Mouse (Mus musculus): ENCODE data around the gene Crocc.

Gene Crocc

DNA sequence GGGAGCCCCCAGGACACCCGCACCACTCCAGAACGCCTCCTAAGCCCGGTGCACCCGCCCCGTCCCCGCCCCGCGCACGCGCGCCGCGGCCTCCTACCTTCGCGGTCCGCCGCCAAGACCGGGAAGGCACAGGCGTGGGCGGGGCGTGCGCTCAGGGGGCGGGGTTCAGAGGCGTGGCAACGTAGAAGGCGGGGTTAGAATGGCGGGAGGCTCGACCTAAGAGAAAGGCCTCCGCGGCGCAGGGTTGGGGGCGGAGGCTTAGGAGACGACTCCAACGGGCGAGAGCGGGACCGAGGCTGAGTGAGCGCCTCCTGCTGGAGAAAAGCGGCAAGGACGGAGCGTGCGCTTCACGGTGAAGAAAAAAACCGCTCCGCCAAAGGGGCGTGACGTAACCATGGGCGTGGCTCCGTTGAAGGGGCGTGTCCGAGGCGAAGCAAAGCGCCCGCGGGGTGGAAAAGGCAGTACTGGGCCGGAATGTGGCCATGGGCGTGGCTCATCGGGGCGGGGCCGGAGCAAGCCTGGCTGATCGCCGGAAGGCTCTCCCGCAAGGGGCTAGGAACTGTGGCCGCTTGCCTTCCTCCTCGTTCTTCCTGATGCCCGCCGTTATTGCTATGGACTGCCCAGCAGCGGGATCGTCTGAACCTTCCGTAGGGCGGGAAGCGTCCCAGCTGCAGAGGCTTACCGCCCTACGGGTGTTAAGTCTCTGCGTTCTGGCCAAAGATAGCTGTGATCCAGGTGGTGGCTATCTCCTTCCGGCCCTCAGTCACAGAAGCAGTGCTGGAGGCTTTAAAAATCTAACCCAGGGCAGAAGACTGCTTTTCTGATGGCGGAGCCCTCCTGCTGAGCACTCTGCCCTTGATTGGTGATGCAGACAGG is at the start of gene Crocc:
Gene Crocc (minus strand): TSS at position 125 of the 876 bp plus-strand sequence.
- peak; percentile 99 for DNase-seq (ENCODE audit: low spot score)

DNA sequence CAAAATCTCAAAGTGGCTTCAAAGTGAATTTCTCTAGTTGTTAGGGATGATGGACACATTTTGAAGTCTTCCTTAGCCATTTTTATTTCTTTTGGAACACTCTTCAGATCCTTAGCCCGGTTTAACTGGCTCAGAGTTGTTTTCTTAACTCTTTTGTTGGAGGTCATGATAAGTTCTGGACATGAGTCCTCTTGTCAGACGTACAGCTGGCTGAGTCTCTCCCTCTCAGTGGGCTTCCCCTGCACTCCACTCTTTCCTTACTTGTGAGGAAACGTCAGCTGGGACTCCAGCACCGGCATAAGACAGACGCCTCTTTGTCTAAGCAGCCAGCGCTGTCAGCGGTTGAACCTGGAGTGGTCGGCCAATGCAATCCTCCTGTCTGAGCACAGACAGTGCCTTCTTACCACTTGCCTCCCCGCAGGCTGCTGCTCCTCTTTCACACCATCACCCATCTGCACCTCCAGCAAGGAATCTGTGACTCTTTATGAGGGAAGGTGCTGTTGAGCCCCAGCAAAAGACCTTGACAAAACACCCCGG is 47.9 kb upstream of the Crocc start:
- no peak for DNase-seq (ENCODE audit: low spot score)

DNA sequence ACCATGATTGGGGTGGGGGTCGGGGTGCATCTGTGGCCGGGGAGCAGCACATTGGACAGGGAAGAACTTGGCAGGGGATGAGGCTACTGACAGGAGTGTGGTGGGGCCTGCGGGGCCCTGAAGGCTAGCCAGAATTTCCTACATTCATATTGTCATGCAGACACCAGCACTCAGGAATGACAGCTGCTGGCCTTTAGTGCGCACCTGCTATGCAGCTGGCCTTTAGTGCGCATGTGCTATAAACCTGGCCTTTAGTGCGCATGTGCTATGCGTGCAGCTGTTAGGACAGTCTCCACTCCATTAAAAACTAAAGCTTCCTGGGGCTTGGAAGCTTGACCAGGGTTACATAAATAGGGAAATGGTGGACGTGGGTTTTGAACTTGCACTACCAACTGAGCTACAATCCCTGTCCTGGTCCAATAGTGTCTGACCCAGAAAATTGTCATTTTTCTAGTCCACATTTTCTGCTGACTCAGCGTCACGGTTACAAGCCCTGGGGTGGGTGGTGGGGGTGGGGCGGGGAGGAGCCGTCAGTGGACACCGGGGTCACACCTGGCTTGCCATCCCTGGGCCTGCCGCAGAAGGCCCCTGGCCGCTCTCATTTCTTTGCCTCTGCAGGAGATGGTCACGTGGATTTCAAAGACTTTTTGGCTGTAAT is 46.3 kb upstream of the Crocc start:
- no peak for DNase-seq (ENCODE audit: low spot score)

DNA sequence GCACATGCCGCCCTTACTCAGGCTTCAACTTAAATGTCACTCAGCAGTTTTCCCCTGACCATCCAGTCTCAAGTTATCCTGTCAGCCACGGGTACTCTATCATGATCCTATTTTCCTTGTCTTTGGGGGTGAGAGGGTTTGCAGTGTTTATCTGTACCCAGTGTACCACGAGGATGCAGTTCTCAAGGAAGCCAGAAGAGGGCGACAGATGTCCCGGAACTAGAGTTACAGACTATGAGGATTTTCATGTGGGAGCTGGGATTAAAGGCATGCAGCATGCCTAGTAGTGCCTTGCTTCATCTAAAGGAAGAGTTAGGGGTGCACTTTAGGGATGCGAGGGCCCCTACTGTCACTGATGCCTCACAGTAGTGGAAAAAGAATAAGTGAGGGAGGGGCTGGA is 41.5 kb upstream of the Crocc start:
- DNase-seq (ENCODE audit: low spot score), result no peak

GRCm38 (mm10) chr4:141101291-141101690 is 40.9 kb upstream of the Crocc start:
- no peak for DNase-seq (ENCODE audit: low spot score)

DNA sequence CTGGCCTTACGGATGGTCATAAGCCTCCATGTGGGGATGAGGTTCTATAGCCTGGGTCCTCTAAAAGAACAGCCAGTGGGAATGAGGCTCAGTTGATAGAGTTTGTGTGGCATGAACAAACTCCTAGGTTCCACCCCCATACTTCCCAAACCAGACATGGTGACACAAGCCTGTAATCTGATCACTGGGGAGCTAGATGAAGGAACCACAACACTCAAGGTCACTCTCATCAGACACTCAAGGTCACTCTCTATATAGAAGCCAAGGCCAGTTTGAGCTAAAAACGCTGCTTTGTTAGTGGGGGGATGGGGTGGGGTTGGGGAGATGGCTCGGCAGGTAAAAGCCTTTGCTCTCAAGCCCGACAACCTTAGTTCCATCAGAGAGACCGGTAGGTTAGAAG is 39.6 kb upstream of the Crocc start:
- DNase-seq (ENCODE audit: low spot score), result no peak

DNA sequence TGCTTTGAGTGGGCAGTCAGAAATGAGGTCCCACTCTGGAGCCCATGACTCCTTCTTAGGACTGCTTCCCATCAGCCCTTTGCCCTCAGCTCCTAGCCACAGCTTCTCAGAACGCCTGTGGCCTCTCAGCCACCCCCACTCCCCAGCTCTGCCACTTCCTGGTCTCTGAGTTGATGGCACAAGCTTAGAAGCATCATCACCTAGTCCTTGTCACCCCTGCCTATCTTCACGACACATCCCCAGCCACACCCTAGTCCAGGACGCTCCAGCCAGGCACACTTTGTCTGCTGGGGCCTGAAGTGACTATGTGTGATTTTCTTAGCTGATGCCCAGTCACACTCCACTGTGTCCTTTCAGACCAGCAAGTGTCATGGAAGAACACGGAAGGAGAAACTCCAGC is 38.6 kb upstream of the Crocc start:
- DNase-seq (ENCODE audit: low spot score), result no peak

DNA sequence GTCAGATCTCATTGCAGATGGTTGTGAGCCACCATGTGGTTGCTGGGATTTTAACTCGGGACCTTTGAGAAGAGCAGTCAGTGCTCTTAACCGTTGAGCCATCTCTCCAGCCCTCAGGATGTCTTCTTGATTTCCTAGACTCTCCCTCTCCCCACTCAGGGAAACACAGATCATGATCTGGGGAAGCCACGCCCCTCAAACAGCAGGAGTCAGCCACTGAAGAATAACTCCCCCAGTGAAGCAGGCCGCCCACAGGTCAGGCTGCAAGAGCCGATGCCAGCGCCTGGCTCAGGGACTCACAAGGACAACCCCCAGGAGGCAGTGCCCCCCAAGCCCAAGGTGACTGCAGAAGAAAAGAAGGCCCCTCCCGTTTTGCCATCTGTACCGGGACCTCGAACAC is 36.4 kb upstream of the Crocc start:
- DNase-seq (ENCODE audit: low spot score), result no peak

GRCm38 (mm10) chr4:141095016-141095415 is 34.7 kb upstream of the Crocc start:
- DNase-seq (ENCODE audit: low spot score), result no peak

DNA sequence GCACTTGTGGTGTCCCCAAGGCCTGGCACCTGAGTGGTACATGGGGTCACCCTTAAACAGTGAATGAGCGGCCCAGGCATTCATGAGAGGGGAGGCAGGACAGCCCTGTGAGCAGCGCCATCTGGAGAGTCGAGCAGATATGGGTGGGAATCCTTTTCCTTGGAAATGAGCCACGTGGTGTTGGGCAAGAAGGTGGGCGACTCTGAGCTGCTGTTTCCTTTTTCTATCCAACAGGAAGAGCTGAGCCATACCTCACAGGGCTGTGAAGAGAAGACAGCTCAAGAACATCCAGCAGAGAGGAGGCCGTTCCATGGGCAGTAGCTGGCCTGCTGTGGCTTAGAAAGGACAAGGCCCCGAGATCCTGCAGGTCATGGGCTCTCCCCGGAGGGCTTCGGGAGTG is 28.4 kb upstream of the Crocc start:
- DNase-seq (ENCODE audit: low spot score), result no peak

- DNase-seq (ENCODE audit: low spot score), result no peak
Observed at GRCm38 (mm10) chr4:141088033-141088432, 27.7 kb upstream of the Crocc start, which contains the start of gene Spata21. Gene Spata21 (plus strand): TSS chr4:141088333.

- no peak for DNase-seq (ENCODE audit: low spot score)
Observed at GRCm38 (mm10) chr4:141086862-141087261, 26.5 kb upstream of the Crocc start.

DNA sequence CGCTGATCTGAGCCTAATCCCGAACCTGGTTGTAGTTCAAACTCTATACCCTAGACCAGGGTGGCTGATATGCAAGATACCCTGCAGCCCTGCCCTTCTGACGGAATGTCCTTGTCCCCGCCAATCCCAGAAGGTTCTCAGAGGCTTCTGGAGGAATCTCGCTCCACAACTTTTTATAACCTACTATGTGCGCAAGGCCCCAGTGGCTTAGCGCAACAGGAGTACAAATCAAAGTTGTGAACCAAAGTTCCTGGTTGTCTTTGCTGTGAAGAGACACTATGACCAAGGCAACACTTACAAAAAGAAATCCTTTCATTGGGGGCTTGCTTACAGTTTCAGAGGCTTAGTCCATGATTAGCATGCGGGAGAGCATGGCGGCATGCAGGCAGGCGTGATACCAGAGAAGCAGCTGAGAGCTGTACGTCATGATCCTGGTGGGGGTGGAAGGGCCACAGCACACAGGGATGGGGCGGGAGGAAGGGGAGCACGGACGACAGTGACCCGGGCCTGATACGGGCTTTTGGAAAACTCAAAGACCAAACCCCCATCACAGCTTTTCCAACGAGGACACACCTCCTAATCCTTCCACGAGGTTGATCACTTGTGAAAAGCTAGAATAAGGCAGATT is 18.3 kb upstream of the Crocc start:
- no peak for DNase-seq (ENCODE audit: low spot score)

GRCm38 (mm10) chr4:141077681-141078509 is 17.5 kb upstream of the Crocc start, which contains the start of gene Necap2:
Gene Necap2 (minus strand): TSS chr4:141078357.
- peak; percentile 95 for DNase-seq (ENCODE audit: low spot score)

- no peak for DNase-seq (ENCODE audit: low spot score)
Observed at GRCm38 (mm10) chr4:141076761-141077506, 16.6 kb upstream of the Crocc start.

DNA sequence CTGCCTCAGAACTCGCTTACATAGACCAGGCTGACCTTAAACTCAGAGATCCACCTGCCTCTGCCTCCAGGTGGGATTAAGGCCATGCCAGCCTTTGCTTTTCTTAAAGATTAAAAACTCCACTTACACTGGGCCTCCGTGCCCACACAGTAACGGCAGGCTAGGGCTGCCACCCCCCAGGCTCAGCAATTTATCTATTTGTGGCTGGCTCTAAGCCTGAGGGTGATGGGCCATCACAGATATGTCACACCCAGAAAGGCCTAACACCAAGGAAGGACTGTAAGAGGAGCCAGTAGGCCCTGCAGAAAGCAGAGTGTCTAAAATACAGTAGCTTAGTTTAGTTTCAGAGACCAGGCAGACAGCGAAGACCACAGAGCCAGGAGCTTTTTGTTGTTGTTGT is 13.8 kb upstream of the Crocc start:
- no peak for DNase-seq (ENCODE audit: low spot score)

GRCm38 (mm10) chr4:141073661-141074060 is 13.3 kb upstream of the Crocc start:
- DNase-seq (ENCODE audit: low spot score), result no peak

DNA sequence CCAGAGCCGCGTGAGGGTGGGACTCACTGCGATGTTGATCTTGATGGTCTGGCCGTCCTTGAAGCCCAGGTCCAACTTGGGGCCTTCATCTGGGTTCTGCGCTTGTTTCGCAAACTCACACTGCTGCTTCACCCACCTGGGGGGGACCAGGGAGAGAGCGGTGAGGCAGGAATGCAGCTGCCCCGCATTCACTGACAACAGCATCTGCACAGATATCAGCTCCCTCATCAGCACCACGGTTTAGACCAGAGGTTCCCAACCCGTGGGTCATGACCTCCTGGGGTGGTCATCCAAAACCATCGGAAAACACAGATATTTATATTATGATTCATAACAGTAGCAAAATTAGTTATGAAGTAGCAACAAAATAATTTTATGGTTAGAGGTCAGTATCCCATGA is 12.2 kb upstream of the Crocc start:
- DNase-seq (ENCODE audit: low spot score), result no peak

GRCm38 (mm10) chr4:141069731-141070130 is 9.4 kb upstream of the Crocc start:
- peak; percentile 50 for DNase-seq (ENCODE audit: low spot score)

GRCm38 (mm10) chr4:141068655-141069054 is 8.3 kb upstream of the Crocc start:
- no peak for DNase-seq (ENCODE audit: low spot score)

- no peak for DNase-seq (ENCODE audit: low spot score)
Observed at GRCm38 (mm10) chr4:141067516-141068046, 7.2 kb upstream of the Crocc start.

Data from urinary bladder, postnatal 25 days (tissue).